17 mouse cellular contexts compared by ENCODE assay signal in the genomic region with DNA sequence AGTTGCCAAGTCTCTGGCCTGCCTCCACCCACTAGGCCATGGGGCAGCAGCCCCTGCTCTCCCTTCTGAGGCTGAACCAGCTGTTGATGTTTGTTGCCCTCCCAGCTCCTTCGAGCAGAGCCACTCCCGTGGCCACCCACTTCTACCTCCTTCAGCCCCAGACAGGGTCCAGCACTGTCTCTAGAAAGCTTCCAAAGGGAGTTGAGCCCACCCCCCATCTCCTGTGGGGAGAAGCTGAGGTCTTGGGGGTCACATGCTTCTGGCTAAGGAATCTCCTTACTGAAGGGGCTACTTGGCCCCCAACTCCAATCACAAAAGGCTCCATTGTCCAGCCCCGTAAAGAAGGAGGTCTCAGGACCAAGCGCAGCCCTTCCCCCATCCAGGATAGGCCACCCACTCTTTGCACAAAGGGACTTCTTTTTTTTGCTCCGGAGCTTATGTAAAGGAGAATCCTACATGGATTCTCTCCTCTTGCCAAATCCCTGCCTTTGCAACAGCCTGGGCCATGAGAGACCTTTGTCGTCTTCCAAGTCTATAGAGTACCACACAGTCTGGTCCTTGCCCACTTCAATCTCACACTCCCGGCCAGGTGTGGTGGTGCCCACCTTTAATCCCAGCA. TPM values are rescaled to one million over a fixed set of nuclear protein-coding genes. Genes with fewer than 3 reads are reported as not detected.
A peak's percentile ranks its signal among the peaks of the same experiment; 100 is the strongest.
DNase-seq lines count a peak whose midpoint lies in the region; ATAC-seq and TF ChIP-seq lines count a peak whose summit lies in the region.
"Had no signal": no experiment of that assay in that cellular context is flagged by ENCODE, and none has a peak within 500 bp of the region (broad histone marks: within the 10 kb centered on the region; RNA-seq: fewer than 3 reads in every experiment).

No protein-coding gene starts in this region.

- H3K27me3 ChIP-seq in cerebellum, adult 2 months (ENCODE audit: control insufficient read depth, insufficient read depth, low read length), result no peaks in the 10 kb centered on the region
- peaks cover 20% of the 10 kb centered on the region for H3K27me3 ChIP-seq in midbrain, embryonic 10.5 days (ENCODE audit: low read depth, poor library complexity, severe bottlenecking)
- H3K27me3 ChIP-seq in midbrain, embryonic 16.5 days (ENCODE audit: control insufficient read depth, insufficient read depth, low read depth, low read length), result no peaks in the 10 kb centered on the region
- H3K27me3 ChIP-seq in hindbrain, embryonic 16.5 days (replicated peaks; ENCODE audit: control insufficient read depth, insufficient read depth, low read length), result no peaks in the 10 kb centered on the region
- H3K27me3 ChIP-seq: lung, embryonic 15.5 days had no signal

- whole genome bisulfite sequencing in cerebellum, adult 2 months, result 23% methylated on average over 7 of the region's 7 CpGs
- WGBS in midbrain, embryonic 10.5 days, result 48% methylated on average over 7 of the region's 7 CpGs
- WGBS in midbrain, embryonic 16.5 days, result 35% methylated on average over 7 of the region's 7 CpGs
- 43% methylated on average over 7 of the region's 7 CpGs for WGBS in hindbrain, embryonic 16.5 days

- peaks cover 39% of the 10 kb centered on the region for H3K36me3 ChIP-seq in midbrain, embryonic 10.5 days
- H3K36me3 ChIP-seq in midbrain, embryonic 16.5 days (ENCODE audit: control insufficient read depth, insufficient read depth, low read length), result peaks cover 15% of the 10 kb centered on the region
- peaks cover 20% of the 10 kb centered on the region for H3K36me3 ChIP-seq in hindbrain, embryonic 16.5 days (ENCODE audit: control insufficient read depth, insufficient read depth, low read length)

- H3K9ac ChIP-seq in midbrain, embryonic 16.5 days (ENCODE audit: low read depth, low read length), result no peak overlapping the region
- 0 out of 2 replicates have a peak overlapping the region, but pooled peaks have one; percentile 14 for H3K9ac ChIP-seq in hindbrain, embryonic 16.5 days (ENCODE audit: low read depth, low read length)
- H3K9ac ChIP-seq: lung, embryonic 15.5 days had no signal

- H3K27ac ChIP-seq in cerebellum, adult 2 months (ENCODE audit: insufficient read depth, low read length), result peak overlapping the region; percentile 51; the same call in 1 of the 2 replicates
- H3K27ac ChIP-seq in midbrain, embryonic 10.5 days (replicated peaks), result peak overlapping the region; percentile 78
- no peak overlapping the region for H3K27ac ChIP-seq in midbrain, embryonic 16.5 days (ENCODE audit: low read length)
- no peak overlapping the region for H3K27ac ChIP-seq in hindbrain, embryonic 16.5 days (ENCODE audit: low read depth, low read length)
- H3K27ac ChIP-seq: lung, embryonic 15.5 days had no signal

- TF ChIP-seq POLR2A in cerebellum, adult 2 months (IDR thresholded peaks at IDR 0.05; ENCODE audit: borderline replicate concordance, insufficient read depth, low read length), result no peak

- H3K4me2 ChIP-seq in midbrain, embryonic 16.5 days (ENCODE audit: low read length), result no peak overlapping the region
- H3K4me2 ChIP-seq in hindbrain, embryonic 16.5 days (ENCODE audit: low read length), result no peak overlapping the region
- H3K4me2 ChIP-seq: heart, embryonic 11.5 days; liver, embryonic 11.5 days; lung, embryonic 15.5 days had no signal

- H3K9me3 ChIP-seq in midbrain, embryonic 10.5 days (replicated peaks), result no peaks in the 10 kb centered on the region
- no peaks in the 10 kb centered on the region for H3K9me3 ChIP-seq in midbrain, embryonic 16.5 days (replicated peaks; ENCODE audit: control insufficient read depth, low read length, poor library complexity, severe bottlenecking)
- H3K9me3 ChIP-seq in hindbrain, embryonic 16.5 days (ENCODE audit: control insufficient read depth, low read length), result no peaks in the 10 kb centered on the region
- H3K9me3 ChIP-seq: lung, embryonic 15.5 days had no signal

- ATAC-seq in cerebellum, adult (ENCODE audit: insufficient number of reproducible peaks, low FRiP score, low TSS enrichment), result no peak
- 0 out of 2 replicates have a peak, but pooled peaks have one; percentile 5 for ATAC-seq in frontal cortex, adult (ENCODE audit: low TSS enrichment)
- no peak for ATAC-seq in midbrain, embryonic 16.5 days
- no peak for ATAC-seq in hindbrain, embryonic 16.5 days
- ATAC-seq: inflammation-experienced regulatory T-cells, adult 6 months had no signal

- H3K4me3 ChIP-seq in cerebellum, adult 2 months (replicated peaks; ENCODE audit: insufficient read depth, low read depth, low read length), result no peak overlapping the region
- peak overlapping the region; percentile 23; the same call in 1 of the 2 replicates for H3K4me3 ChIP-seq in midbrain, embryonic 10.5 days
- H3K4me3 ChIP-seq in midbrain, embryonic 16.5 days (ENCODE audit: low read depth, low read length), result no peak overlapping the region
- no peak overlapping the region for H3K4me3 ChIP-seq in hindbrain, embryonic 16.5 days (ENCODE audit: low read length)
- H3K4me3 ChIP-seq: lung, embryonic 15.5 days had no signal

- DNase-seq in cerebellum, adult 2 months, result no peak
- DNase-seq in frontal cortex, postnatal 14 days (ENCODE audit: low spot score in 2 of 2), result no peak
- peak; percentile 49 for DNase-seq in midbrain, embryonic 10.5 days (ENCODE audit: low spot score)
- DNase-seq in right cerebral cortex, postnatal 14 days, result no peak
- DNase-seq: gastrocnemius, postnatal 36 days; heart, postnatal 14 days; kidney, adult 9 months; left cerebral cortex, postnatal 4 days; thymus, postnatal 14 days had no signal

- H3K4me1 ChIP-seq in cerebellum, adult 2 months (ENCODE audit: control insufficient read depth, insufficient read depth, low read length), result peaks cover 32% of the 10 kb centered on the region
- H3K4me1 ChIP-seq in midbrain, embryonic 10.5 days, result peaks cover 68% of the 10 kb centered on the region
- peaks cover 21% of the 10 kb centered on the region for H3K4me1 ChIP-seq in midbrain, embryonic 16.5 days (ENCODE audit: control insufficient read depth, insufficient read depth, low read length)
- peaks cover 21% of the 10 kb centered on the region for H3K4me1 ChIP-seq in hindbrain, embryonic 16.5 days (ENCODE audit: control insufficient read depth, insufficient read depth, low read depth, low read length)

- no peak for TF ChIP-seq CTCF in cerebellum, adult 2 months (IDR thresholded peaks at IDR 0.05; ENCODE audit: borderline replicate concordance, insufficient read depth, low read depth, low read length)

RNA-seq across cellular contexts. Expression of gene Fbxl15, which starts 4.8 kb away (rescaled TPM):
- 38.8 and 41.7 TPM in 2 replicates for polyA plus RNA-seq in cerebellum, adult 2 months (2012; rRNA removed)
- polyA plus RNA-seq in midbrain, embryonic 10.5 days (2016; fragmentation: Nextera tagmentation; extraction: Ambion mirVana), result 24.6 and 25.0 TPM in 2 replicates
- polyA plus RNA-seq in midbrain, embryonic 16.5 days (2015; fragmentation: Nextera tagmentation; extraction: Ambion mirVana), result 49.5 and 51.3 TPM in 2 replicates
- 49.4 and 55.6 TPM in 2 replicates for polyA plus RNA-seq in hindbrain, embryonic 16.5 days (2015; fragmentation: Nextera tagmentation; extraction: Ambion mirVana)

RNA-seq across cellular contexts. Expression of gene Cuedc2, which starts 5.7 kb away (rescaled TPM):
- polyA plus RNA-seq in cerebellum, adult 2 months (2012; rRNA removed), result 258 and 262 TPM in 2 replicates
- polyA plus RNA-seq in midbrain, embryonic 10.5 days (2016; fragmentation: Nextera tagmentation; extraction: Ambion mirVana), result 239 and 249 TPM in 2 replicates
- polyA plus RNA-seq in midbrain, embryonic 16.5 days (2015; fragmentation: Nextera tagmentation; extraction: Ambion mirVana), result 313 and 332 TPM in 2 replicates
- 343 and 362 TPM in 2 replicates for polyA plus RNA-seq in hindbrain, embryonic 16.5 days (2015; fragmentation: Nextera tagmentation; extraction: Ambion mirVana)

RNA-seq across cellular contexts. Expression of gene Psd, which starts 5.9 kb away (rescaled TPM):
- 194 and 207 TPM in 2 replicates for polyA plus RNA-seq in cerebellum, adult 2 months (2012; rRNA removed)
- 4.7 and 8.9 TPM in 2 replicates for polyA plus RNA-seq in midbrain, embryonic 10.5 days (2016; fragmentation: Nextera tagmentation; extraction: Ambion mirVana)
- polyA plus RNA-seq in midbrain, embryonic 16.5 days (2015; fragmentation: Nextera tagmentation; extraction: Ambion mirVana), result 129 and 146 TPM in 2 replicates
- polyA plus RNA-seq in hindbrain, embryonic 16.5 days (2015; fragmentation: Nextera tagmentation; extraction: Ambion mirVana), result 99.1 and 112 TPM in 2 replicates

RNA-seq across cellular contexts. Expression of gene Mfsd13a, which starts 8.1 kb away (rescaled TPM):
- polyA plus RNA-seq in cerebellum, adult 2 months (2012; rRNA removed), result 32.3 and 32.9 TPM in 2 replicates
- polyA plus RNA-seq in midbrain, embryonic 10.5 days (2016; fragmentation: Nextera tagmentation; extraction: Ambion mirVana), result 9.1 and 10.1 TPM in 2 replicates
- 10.7 and 11.8 TPM in 2 replicates for polyA plus RNA-seq in midbrain, embryonic 16.5 days (2015; fragmentation: Nextera tagmentation; extraction: Ambion mirVana)
- 13.0 and 13.4 TPM in 2 replicates for polyA plus RNA-seq in hindbrain, embryonic 16.5 days (2015; fragmentation: Nextera tagmentation; extraction: Ambion mirVana)

RNA-seq across cellular contexts. Expression of gene 2310034G01Rik, which starts 17.3 kb away (rescaled TPM):
- 1.7 and 2.2 TPM in 2 replicates for polyA plus RNA-seq in cerebellum, adult 2 months (2012; rRNA removed)
- 0.96 and 1.4 TPM in 2 replicates for polyA plus RNA-seq in midbrain, embryonic 10.5 days (2016; fragmentation: Nextera tagmentation; extraction: Ambion mirVana)
- 1.4 and 2.7 TPM in 2 replicates for polyA plus RNA-seq in midbrain, embryonic 16.5 days (2015; fragmentation: Nextera tagmentation; extraction: Ambion mirVana)
- polyA plus RNA-seq in hindbrain, embryonic 16.5 days (2015; fragmentation: Nextera tagmentation; extraction: Ambion mirVana), result 2.4 TPM in 2 replicates

Comparison
In these comparisons a context has a peak if more than half of its experiments do, and no peak if none do; other contexts are left out.
1. H3K27ac ChIP-seq: peak in cerebellum, adult 2 months (single experiment) and midbrain, embryonic 10.5 days (single experiment); none in midbrain, embryonic 16.5 days (single experiment) and hindbrain, embryonic 16.5 days (single experiment).
2. RNA of gene Psd, which starts 5.9 kb away (polyA plus RNA-seq): 194 to 207 TPM in cerebellum, adult 2 months, 129 to 146 TPM in midbrain, embryonic 16.5 days and 99.1 to 112 TPM in hindbrain, embryonic 16.5 days; 4.7 to 8.9 TPM in midbrain, embryonic 10.5 days; every median in the first group is over 10 times any median in the second.